11 mouse cellular contexts compared by ENCODE assay signal in the genomic region with DNA sequence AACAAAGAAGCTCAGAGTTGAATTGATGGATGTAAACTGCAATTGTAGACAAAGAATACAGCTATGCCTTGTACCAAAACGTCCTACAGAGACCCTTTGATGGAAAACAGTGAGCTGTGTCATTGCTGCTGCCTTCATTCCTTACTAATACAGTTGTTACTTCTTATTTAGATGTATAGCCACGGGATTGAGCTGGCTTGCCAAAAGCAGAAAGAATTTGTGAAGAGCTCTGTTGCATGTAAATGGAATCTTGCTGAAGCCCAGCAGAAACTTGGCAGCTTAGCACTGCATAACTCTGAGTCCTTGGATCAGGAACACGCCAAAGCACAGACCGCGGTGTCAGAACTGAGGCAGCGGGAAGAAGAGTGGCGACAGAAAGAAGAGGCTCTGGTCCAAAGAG. TPM values are rescaled to one million over a fixed set of nuclear protein-coding genes. Genes with fewer than 3 reads are reported as not detected.
DNase-seq lines count a peak whose midpoint lies in the region; ATAC-seq lines count a peak whose summit lies in the region.
"Had no signal": no experiment of that assay in that cellular context is flagged by ENCODE, and none has a peak within 500 bp of the region (broad histone marks: within the 10 kb centered on the region; RNA-seq: fewer than 3 reads in every experiment).

No protein-coding gene starts in this region.

- no peak for ATAC-seq in CD4-positive, CD25-positive, alpha-beta regulatory T cell, adult 4 months
- ATAC-seq: inflammation-experienced regulatory T-cells, adult 6 months had no signal

- peak; percentile 20 to 23 for DNase-seq in cerebellum, postnatal 14 days
- no peak for DNase-seq in cerebellum, adult 11 months
- DNase-seq in lung, postnatal 10 days: peak; percentile 54
- no peak for DNase-seq in lung, postnatal 14 days
- peak; percentile 52 for DNase-seq in heart, postnatal 4 days
- DNase-seq in right cerebral cortex, postnatal 25 days: peak; percentile 15
- no peak for DNase-seq in thymus, postnatal 14 days
- DNase-seq: B cell, adult 2 months had no signal

RNA-seq across cellular contexts. Expression of a gene that starts 4.7 kb away (rescaled TPM):
- 10 to 100 TPM; 61.7 to 67.8 TPM for total RNA-seq in heart, postnatal 4 days (2021)
- 10 to 100 TPM; 36.0 to 40.7 TPM for polyA plus RNA-seq in CD4-positive, CD25-positive, alpha-beta regulatory T cell, adult 4 months (2017; shearing (Covaris generic))

RNA-seq across cellular contexts. Expression of a gene that starts 27.3 kb away (rescaled TPM):
- total RNA-seq in heart, postnatal 4 days (2021): 10 to 100 TPM; 16.1 to 19.5 TPM
- 1 to 10 TPM in 1 of 2 experiments, not detected in 1; 1.6 TPM for polyA plus RNA-seq in CD4-positive, CD25-positive, alpha-beta regulatory T cell, adult 4 months (2017; shearing (Covaris generic))
- polyA plus RNA-seq: inflammation-experienced regulatory T-cells, adult 6 months; limb, embryonic 10.5 days had no signal

RNA-seq across cellular contexts. Expression of a gene that starts 31.1 kb away (rescaled TPM):
- 1 to 10 TPM; 6.6 to 7.0 TPM for total RNA-seq in heart, postnatal 4 days (2021)
- 1 to 10 TPM; 1.3 TPM for polyA plus RNA-seq in CD4-positive, CD25-positive, alpha-beta regulatory T cell, adult 4 months (2017; shearing (Covaris generic))

RNA-seq across cellular contexts. Expression of a gene that starts 52.9 kb away (rescaled TPM):
- 10 to 100 TPM; 73.8 to 77.5 TPM for total RNA-seq in heart, postnatal 4 days (2021)
- polyA plus RNA-seq in CD4-positive, CD25-positive, alpha-beta regulatory T cell, adult 4 months (2017; shearing (Covaris generic)): 10 to 100 TPM; 15.3 to 16.8 TPM

Comparison
In these comparisons a context has a peak if more than half of its experiments do, and no peak if none do; other contexts are left out.
1. DNase-seq: peak in cerebellum, postnatal 14 days (2 of 2), lung, postnatal 10 days (single experiment), heart, postnatal 4 days (single experiment) and right cerebral cortex, postnatal 25 days (single experiment); none in cerebellum, adult 11 months (single experiment), lung, postnatal 14 days (single experiment) and thymus, postnatal 14 days (single experiment).